Mouse (Mus musculus): ENCODE measurements around the gene R3hdm1. TPM values are rescaled to one million over a fixed set of nuclear protein-coding genes. Genes with fewer than 3 reads are reported as not detected.

Gene R3hdm1
- total and polyA plus RNA-seq, 3 experiments, result 17.7 to 164 (median 106) TPM

- H3K27ac ChIP-seq (ENCODE audit: control insufficient read depth, low read depth, low read length), result peak overlapping the region; percentile 92
- peak overlapping the region; percentile 45 for H3K9ac ChIP-seq (ENCODE audit: control insufficient read depth, low read depth, low read length, poor library complexity, severe bottlenecking)
- no peaks in the 10 kb centered on the region for H3K27me3 ChIP-seq (ENCODE audit: control insufficient read depth in 1 of 2, insufficient read depth in 2 of 2, low read length in 2 of 2)
- H3K4me1 ChIP-seq (ENCODE audit: control insufficient read depth in 1 of 2, insufficient read depth in 2 of 2, low read length in 2 of 2), result peaks cover 15 to 16% of the 10 kb centered on the region in 2 experiments
- DNase-seq (ENCODE audit: low read depth, low spot score), result peak; percentile 92
- H3K79me2 ChIP-seq (ENCODE audit: control insufficient read depth, insufficient read depth, low read length, poor library complexity), result no peaks in the 10 kb centered on the region
- H3K4me3 ChIP-seq (ENCODE audit: control insufficient read depth in 1 of 2, insufficient read depth in 1 of 2, low read depth in 2 of 2, low read length in 2 of 2), result peak overlapping the region; percentile 22 to 27; a peak in 3 of 4 replicates
- peaks cover 0 to 22% of the 10 kb centered on the region in 2 experiments; a peak in 2 of 4 replicates for H3K36me3 ChIP-seq (ENCODE audit: control insufficient read depth in 1 of 2, insufficient read depth in 2 of 2, low read length in 2 of 2)
- H3K9me3 ChIP-seq (replicated peaks; ENCODE audit: insufficient read depth, low read length), result no peaks in the 10 kb centered on the region
- peak; percentile 51; the same call in 1 of the 2 replicates for TF ChIP-seq TBP (IDR thresholded peaks at IDR 0.05; ENCODE audit: low read depth, low read length)
- no peak for TF ChIP-seq JUND (IDR thresholded peaks at IDR 0.05; ENCODE audit: low read depth, low read length)
- no peak for TF ChIP-seq USF2 (IDR thresholded peaks at IDR 0.05; ENCODE audit: borderline replicate concordance in 1 of 2, insufficient read depth in 1 of 2, low read depth in 1 of 2, low read length in 2 of 2)
- peak; percentile 83; the same call in 1 of the 2 replicates for TF ChIP-seq MAFK (IDR thresholded peaks at IDR 0.05; ENCODE audit: borderline replicate concordance, low read depth, low read length)
- TF ChIP-seq TCF12 (IDR thresholded peaks at IDR 0.05; ENCODE audit: low read depth, low read length), result peak; percentile 91
- peak in 1 of 2 experiments; percentile 33; a peak in 1 of 4 replicates for TF ChIP-seq POLR2A (IDR thresholded peaks at IDR 0.05; ENCODE audit: control insufficient read depth in 1 of 2, insufficient read depth in 1 of 2, low read depth in 1 of 2, low read length in 2 of 2, poor library complexity in 1 of 2)
- TF ChIP-seq E2F4 (IDR thresholded peaks at IDR 0.05; ENCODE audit: borderline replicate concordance, low read depth, low read length), result no peak
- TF ChIP-seq CHD2 (IDR thresholded peaks at IDR 0.05; ENCODE audit: low read length), result peak; percentile 40; the same call in 1 of the 2 replicates
- TF ChIP-seq ZC3H11A (IDR thresholded peaks at IDR 0.05; ENCODE audit: low read depth, low read length), result no peak
- TF ChIP-seq CTCF (IDR thresholded peaks at IDR 0.05 in 2 of 3, conservative IDR thresholded peaks at IDR 0.05 in 1 of 3; ENCODE audit: control insufficient read depth in 1 of 3, insufficient read depth in 1 of 3, low read depth in 2 of 3, low read length in 3 of 3, poor library complexity in 1 of 3, severe bottlenecking in 1 of 3), result no peak
- TF ChIP-seq POLR2AphosphoS5 (IDR thresholded peaks at IDR 0.05; ENCODE audit: borderline replicate concordance, low read depth, low read length), result no peak
- no peak for TF ChIP-seq NRF1 (IDR thresholded peaks at IDR 0.05; ENCODE audit: insufficient read depth, low read depth, low read length, poor library complexity, severe bottlenecking)
- peak; percentile 55; the same call in 1 of the 2 replicates for TF ChIP-seq ZKSCAN1 (IDR thresholded peaks at IDR 0.05; ENCODE audit: low read depth, low read length)
- TF ChIP-seq KAT2A (conservative IDR thresholded peaks at IDR 0.05; ENCODE audit: low read depth, low read length), result peak; percentile 51; the same call in 1 of the 2 replicates
- TF ChIP-seq ZNF384 (IDR thresholded peaks at IDR 0.05; ENCODE audit: low read depth, low read length), result peak; percentile 100
- peak; percentile 89 for TF ChIP-seq SIN3A (IDR thresholded peaks at IDR 0.05; ENCODE audit: low read length)
- TF ChIP-seq MAX (IDR thresholded peaks at IDR 0.05; ENCODE audit: low read length), result 0 out of 2 replicates have a peak, but pooled peaks have one; percentile 51
- TF ChIP-seq POLR2AphosphoS2 (IDR thresholded peaks at IDR 0.05; ENCODE audit: low read length), result peak; percentile 29; the same call in 1 of the 2 replicates
- TF ChIP-seq HCFC1 (IDR thresholded peaks at IDR 0.05; ENCODE audit: low read depth, low read length), result peak; percentile 67
- TF ChIP-seq EP300 (IDR thresholded peaks at IDR 0.05; ENCODE audit: low read depth in 1 of 2, low read length in 2 of 2), result peak; percentile 95
- peak; percentile 89 for TF ChIP-seq RCOR1 (IDR thresholded peaks at IDR 0.05; ENCODE audit: low read depth, low read length)
- TF ChIP-seq SMC3 (IDR thresholded peaks at IDR 0.05; ENCODE audit: low read depth, low read length), result no peak
- peak; percentile 29; the same call in 1 of the 2 replicates for TF ChIP-seq ZMIZ1 (IDR thresholded peaks at IDR 0.05; ENCODE audit: low read depth, low read length)
- peak; percentile 89 for TF ChIP-seq TAL1 (IDR thresholded peaks at IDR 0.05; ENCODE audit: low read length)
- TF ChIP-seq GATA1 (IDR thresholded peaks at IDR 0.05; ENCODE audit: low read depth, low read length), result peak; percentile 96
- no peak for TF ChIP-seq MEF2A (IDR thresholded peaks at IDR 0.05; ENCODE audit: extremely low read depth, insufficient replicate concordance, low read depth, low read length, poor library complexity, severe bottlenecking)
- no peak for TF ChIP-seq RAD21 (IDR thresholded peaks at IDR 0.05; ENCODE audit: low read depth, low read length)
- TF ChIP-seq MYC (IDR thresholded peaks at IDR 0.05; ENCODE audit: low read depth, low read length), result 0 out of 2 replicates have a peak, but pooled peaks have one; percentile 62
- peak; percentile 35; the same call in 1 of the 2 replicates for TF ChIP-seq BHLHE40 (IDR thresholded peaks at IDR 0.05; ENCODE audit: borderline replicate concordance, low read depth, low read length)
- peak; percentile 71 for TF ChIP-seq MXI1 (IDR thresholded peaks at IDR 0.05; ENCODE audit: low read depth, low read length)
- TF ChIP-seq ELF1 (IDR thresholded peaks at IDR 0.05; ENCODE audit: low read depth, low read length), result peak; percentile 79
- TF ChIP-seq ETS1 (IDR thresholded peaks at IDR 0.05; ENCODE audit: low read depth, low read length), result peak; percentile 97
- no peak for TF ChIP-seq USF1 (IDR thresholded peaks at IDR 0.05; ENCODE audit: low read depth, low read length)
- 0 out of 2 replicates have a peak, but pooled peaks have one; percentile 55 for TF ChIP-seq CHD1 (IDR thresholded peaks at IDR 0.05; ENCODE audit: low read depth, low read length)
- TF ChIP-seq UBTF (IDR thresholded peaks at IDR 0.05; ENCODE audit: borderline replicate concordance, insufficient read depth, low read depth, low read length), result no peak
- TF ChIP-seq GABPA (IDR thresholded peaks at IDR 0.05; ENCODE audit: low read depth, low read length), result no peak
Measured at GRCm38 (mm10) chr1:128068945-128069397, 34.1 kb upstream of the R3hdm1 start.
